Mouse (Mus musculus) C2C12 (cell line): ENCODE measurements around the gene 4833439L19Rik. TPM values are rescaled to one million over a fixed set of nuclear protein-coding genes. Genes with fewer than 3 reads are reported as not detected.

Source experiments
- H3K27me3 ChIP-seq: one replicate; pipeline ENCODE4 v1.6.1; 2011; ENCODE audit not compliant: control insufficient read depth, insufficient read depth, insufficient read length
- H3K36me3 ChIP-seq: one replicate; pipeline ENCODE4 v1.6.1; 2011; ENCODE audit not compliant: control insufficient read depth, insufficient read depth
- H3K4me3 ChIP-seq: one replicate; pipeline ENCODE4 v1.5.1; 2011; ENCODE audit warnings: mild to moderate bottlenecking, control low read depth; ENCODE audit not compliant: poor library complexity, insufficient read depth, severe bottlenecking
- H3K79me2 ChIP-seq: one replicate; pipeline ENCODE4 v1.6.1; 2011; ENCODE audit not compliant: control insufficient read depth, insufficient read depth
- H3K79me3 ChIP-seq: one replicate; pipeline ENCODE4 v1.6.1; 2011; ENCODE audit warnings: low read depth, control low read depth
- H3ac ChIP-seq: one replicate; pipeline ENCODE3; 2011; ENCODE audit warnings: low read depth; ENCODE audit not compliant: control insufficient read depth, insufficient read length
- CEBPB ChIP-seq: IDR thresholded peaks from one replicate; pipeline ENCODE4 v1.6.1; 2011; ENCODE audit warnings: low read depth, mild to moderate bottlenecking, control low read depth, moderate library complexity
- CTCF ChIP-seq: IDR thresholded peaks from one replicate; pipeline ENCODE4 v1.5.1; 2011; ENCODE audit not compliant: control insufficient read depth, insufficient read depth, insufficient read length
- FOSL1 ChIP-seq: IDR thresholded peaks from one replicate; pipeline ENCODE4 v1.8.0; 2011; ENCODE audit warnings: mild to moderate bottlenecking, low read length; ENCODE audit not compliant: poor library complexity, insufficient read depth, severe bottlenecking
- MAX ChIP-seq: IDR thresholded peaks from one replicate; pipeline ENCODE4 v1.6.1; 2011; ENCODE audit warnings: mild to moderate bottlenecking, control low read depth
- MYOD1 ChIP-seq: IDR thresholded peaks from one replicate; pipeline ENCODE4 v1.6.1; 2011; ENCODE audit warnings: low read depth; ENCODE audit not compliant: control insufficient read depth, insufficient read length
- MYOG ChIP-seq: IDR thresholded peaks from one replicate; pipeline ENCODE4 v1.6.1; 2011; ENCODE audit not compliant: control insufficient read depth, insufficient read length; ENCODE audit errors: extremely low read depth
- USF1 ChIP-seq: IDR thresholded peaks from one replicate; pipeline ENCODE4 v1.6.1; 2011; ENCODE audit warnings: low read depth, mild to moderate bottlenecking, control low read depth, moderate library complexity
- polyA plus RNA-seq: library from polyadenylated mRNA; unstranded; fragments of >200 nt; fragmentation: generic; extraction: Trizol; gene quantifications from one replicate; pipeline ENCODE4 v1.2.1, GENCODE M21; 2012; ENCODE audit warnings: missing spikeins

Gene 4833439L19Rik
- polyA plus RNA-seq, 1 experiment = 62.8 TPM

- no peak overlapping the region for H3ac ChIP-seq
- no peaks in the 10 kb centered on the region for H3K27me3 ChIP-seq
- peaks cover 19% of the 10 kb centered on the region for H3K36me3 ChIP-seq
- no peak for TF ChIP-seq USF1
- no peak for TF ChIP-seq MAX
- TF ChIP-seq FOSL1 = no peak
- no peak for TF ChIP-seq MYOD1
- no peak for TF ChIP-seq CTCF
- TF ChIP-seq MYOG = no peak
- no peak for TF ChIP-seq CEBPB
- H3K79me2 ChIP-seq = no peaks in the 10 kb centered on the region
- peaks cover 2% of the 10 kb centered on the region for H3K79me3 ChIP-seq
- H3K4me3 ChIP-seq = no peak overlapping the region
Measured at GRCm38 (mm10) chr13:54577652-54578507, 12.6 kb upstream of the 4833439L19Rik start.

GRCm38 (mm10) chr13:54575489-54575888 lies 10.3 kb upstream of the 4833439L19Rik start:
- peak overlapping the region; percentile 52 for H3K4me3 ChIP-seq
- TF ChIP-seq USF1 (no peak), MAX (no peak), FOSL1 (no peak), CTCF (no peak), MYOG (no peak), CEBPB (no peak), MYOD1 (no peak)
- peak overlapping the region; percentile 97 for H3ac ChIP-seq
- no peaks in the 10 kb centered on the region for H3K27me3 ChIP-seq
- no peaks in the 10 kb centered on the region for H3K36me3 ChIP-seq
- no peaks in the 10 kb centered on the region for H3K79me2 ChIP-seq
- peaks cover 2% of the 10 kb centered on the region for H3K79me3 ChIP-seq

GRCm38 (mm10) chr13:54574854-54575481 lies 9.7 kb upstream of the 4833439L19Rik start, which contains the start of gene Arl10:
Gene Arl10 (plus strand): TSS chr13:54575015.
- peak within 1 kb of the TSS; percentile 52 for H3K4me3 ChIP-seq
- H3K79me2 ChIP-seq = no peaks in the 10 kb centered on the region
- peaks cover 2% of the 10 kb centered on the region for H3K79me3 ChIP-seq
- peak; percentile 34 for TF ChIP-seq CTCF
- no peak for TF ChIP-seq MYOG
- TF ChIP-seq MAX = peak; percentile 70
- H3K36me3 ChIP-seq = no peaks in the 10 kb centered on the region
- peak within 1 kb of the TSS; percentile 97 for H3ac ChIP-seq
- no peaks in the 10 kb centered on the region for H3K27me3 ChIP-seq

- no peak for TF ChIP-seq CTCF
- no peak for TF ChIP-seq MYOD1
- TF ChIP-seq MAX = no peak
- no peak for TF ChIP-seq FOSL1
- no peak for TF ChIP-seq CEBPB
- no peak for TF ChIP-seq USF1
- no peak for TF ChIP-seq MYOG
- Histone ChIP-seq H3K79me2 (no peaks in the 10 kb centered on the region), H3K27me3 (no peaks in the 10 kb centered on the region)
Measured at GRCm38 (mm10) chr13:54572621-54573020, 7.4 kb upstream of the 4833439L19Rik start.

GRCm38 (mm10) chr13:54571637-54572036 lies 6.4 kb upstream of the 4833439L19Rik start:
- no peaks in the 10 kb centered on the region for H3K79me2 ChIP-seq
- H3K27me3 ChIP-seq = no peaks in the 10 kb centered on the region
- TF ChIP-seq FOSL1 = no peak
- TF ChIP-seq MYOD1 = no peak
- no peak for TF ChIP-seq MAX
- TF ChIP-seq CEBPB = no peak
- no peak for TF ChIP-seq CTCF
- TF ChIP-seq MYOG = no peak
- TF ChIP-seq USF1 = no peak
- peaks cover 2% of the 10 kb centered on the region for H3K79me3 ChIP-seq
- H3K36me3 ChIP-seq = no peaks in the 10 kb centered on the region
- no peak overlapping the region for H3K4me3 ChIP-seq
- H3ac ChIP-seq = no peak overlapping the region

More at GRCm38 (mm10) chr13:54572621-54573020, 7.4 kb upstream of the 4833439L19Rik start:
- H3ac ChIP-seq = no peak overlapping the region
- peaks cover 2% of the 10 kb centered on the region for H3K79me3 ChIP-seq
- H3K36me3 ChIP-seq = no peaks in the 10 kb centered on the region
- no peak overlapping the region for H3K4me3 ChIP-seq

GRCm38 (mm10) chr13:54570736-54571135 lies 5.5 kb upstream of the 4833439L19Rik start:
- Histone ChIP-seq H3K79me2 (no peaks in the 10 kb centered on the region), H3K27me3 (no peaks in the 10 kb centered on the region), H3ac (no peak overlapping the region), H3K79me3 (peaks cover 2% of the 10 kb centered on the region), H3K36me3 (no peaks in the 10 kb centered on the region), H3K4me3 (no peak overlapping the region)
- no peak for TF ChIP-seq USF1
- no peak for TF ChIP-seq CTCF
- TF ChIP-seq FOSL1 = no peak
- TF ChIP-seq MYOD1 = no peak
- no peak for TF ChIP-seq MYOG
- no peak for TF ChIP-seq CEBPB
- TF ChIP-seq MAX = no peak
